Mouse (Mus musculus) kidney, embryonic 15.5 days (tissue): ENCODE measurements around the gene Chrm1. TPM values are rescaled to one million over a fixed set of nuclear protein-coding genes. Genes with fewer than 3 reads are reported as not detected.
"Not testable (repeated sequence)": the region's sequence is repeated elsewhere in the genome, so short reads cannot be mapped to it uniquely, and the experiment has no call there.

ENCODE experiments used
- ATAC-seq: fragments of 200-750 bp; cut with Nextera tagmentation; replicated peaks from 2 replicates; pipeline ENCODE4 v1.8.0; 2017; ENCODE audit warnings: moderate TSS enrichment; ENCODE audit not compliant: low FRiP score
- H3K27ac ChIP-seq: fragments of 300-500 bp; sonication (generic); 2 replicates; pipeline ENCODE4 v1.5.1; 2015; ENCODE audit warnings: mild to moderate bottlenecking, inconsistent platforms
- H3K27me3 ChIP-seq: fragments of 300-500 bp; sonication (generic); 2 replicates; pipeline ENCODE4 v1.6.1; 2015; ENCODE audit warnings: inconsistent platforms
- H3K36me3 ChIP-seq: fragments of 300-500 bp; sonication (generic); 2 replicates; pipeline ENCODE4 v1.6.1; 2015; ENCODE audit warnings: inconsistent platforms
- H3K4me1 ChIP-seq: fragments of 300-500 bp; sonication (generic); 2 replicates; pipeline ENCODE4 v1.6.1; 2015; ENCODE audit warnings: inconsistent platforms
- H3K4me2 ChIP-seq: fragments of 300-500 bp; sonication (generic); 2 replicates; pipeline ENCODE4 v1.6.1; 2015; ENCODE audit warnings: moderate library complexity, mild to moderate bottlenecking, inconsistent platforms
- H3K4me3 ChIP-seq: fragments of 300-500 bp; sonication (generic); replicated peaks from 2 replicates; pipeline ENCODE4 v1.5.1; 2015; ENCODE audit warnings: mild to moderate bottlenecking, inconsistent platforms
- H3K9ac ChIP-seq: fragments of 300-500 bp; sonication (generic); 2 replicates; pipeline ENCODE4 v1.6.1; 2015; ENCODE audit warnings: mild to moderate bottlenecking, inconsistent platforms
- H3K9me3 ChIP-seq: fragments of 300-500 bp; sonication (generic); replicated peaks from 2 replicates; pipeline ENCODE4 v1.6.1; 2016; ENCODE audit warnings: inconsistent platforms
- WGBS: fragments of 180-500 bp; shearing (Covaris S2); methylation state at CpG from one replicate; pipeline ENCODE4 v1.1.7; 2015; ENCODE audit warnings: mixed read lengths; 5-methylcytosine and 5-hydroxymethylcytosine counted together
- polyA plus RNA-seq: library from polyadenylated mRNA; unstranded; fragments of >200 nt; fragmentation: Nextera tagmentation; extraction: Ambion mirVana; gene quantifications from 2 replicates; pipeline ENCODE4 v1.2.1, GENCODE M21; 2015

The Chrm1 gene
- polyA plus RNA-seq, 1 experiment from 2014 or later, result 0.06 TPM

GRCm38 (mm10) chr19:8722021-8722420, 58.4 kb downstream of the Chrm1 start:
- H3K27me3 ChIP-seq, result no peaks in the 10 kb centered on the region
- peak overlapping the region; percentile 59 for H3K4me2 ChIP-seq
- H3K27ac ChIP-seq, result peak overlapping the region; percentile 97
- H3K36me3 ChIP-seq, result peaks cover 30% of the 10 kb centered on the region
- peaks cover 36% of the 10 kb centered on the region for H3K4me1 ChIP-seq
- H3K4me3 ChIP-seq, result peak overlapping the region; percentile 84
- ATAC-seq, result no peak
- no peaks in the 10 kb centered on the region for H3K9me3 ChIP-seq
- peak overlapping the region; percentile 73 for H3K9ac ChIP-seq
- WGBS, result 40% methylated on average over 4 of the region's 4 CpGs

- peak; percentile 15; the same call in 1 of the 2 replicates for ATAC-seq
- peak overlapping the region; percentile 59 for H3K4me2 ChIP-seq
- H3K9ac ChIP-seq, result peak overlapping the region; percentile 73
- H3K36me3 ChIP-seq, result peaks cover 31% of the 10 kb centered on the region
- peaks cover 36% of the 10 kb centered on the region for H3K4me1 ChIP-seq
- peak overlapping the region; percentile 84 for H3K4me3 ChIP-seq
- H3K27ac ChIP-seq, result peak overlapping the region; percentile 97
- H3K9me3 ChIP-seq, result no peaks in the 10 kb centered on the region
- WGBS, result 0% methylated on average over 5 of the region's 5 CpGs
- H3K27me3 ChIP-seq, result no peaks in the 10 kb centered on the region
Measured at GRCm38 (mm10) chr19:8722559-8722906, 58.9 kb downstream of the Chrm1 start.

- WGBS, result under 1% methylated on average over 50 of the region's 50 CpGs
Measured at GRCm38 (mm10) chr19:8722907-8723573, 59.5 kb downstream of the Chrm1 start, which contains the start of gene Slc3a2. Slc3a2 (minus strand) TSS chr19:8723369.

GRCm38 (mm10) chr19:8723574-8724346, 60.2 kb downstream of the Chrm1 start:
- Histone ChIP-seq H3K27me3 (no peaks in the 10 kb centered on the region), H3K9ac (peak overlapping the region; percentile 96)

More at GRCm38 (mm10) chr19:8722907-8723573, 59.5 kb downstream of the Chrm1 start, which contains the start of gene Slc3a2:
- peak within 1 kb of the TSS; percentile 70 for H3K4me2 ChIP-seq
- no peaks in the 10 kb centered on the region for H3K27me3 ChIP-seq
- peaks cover 36% of the 10 kb centered on the region for H3K4me1 ChIP-seq
- H3K4me3 ChIP-seq, result peak within 1 kb of the TSS; percentile 84
- peak within 1 kb of the TSS; percentile 97 for H3K27ac ChIP-seq
- H3K9ac ChIP-seq, result peak within 1 kb of the TSS; percentile 96
- H3K36me3 ChIP-seq, result peaks cover 31% of the 10 kb centered on the region
- peak; percentile 96 for ATAC-seq
- H3K9me3 ChIP-seq, result no peaks in the 10 kb centered on the region

GRCm38 (mm10) chr19:8724392-8724791, 60.8 kb downstream of the Chrm1 start:
- ATAC-seq, result no peak
- Histone ChIP-seq H3K4me3 (peak overlapping the region; percentile 84), H3K27me3 (no peaks in the 10 kb centered on the region), H3K36me3 (peaks cover 31% of the 10 kb centered on the region), H3K27ac (peak overlapping the region; percentile 94), H3K4me1 (peaks cover 36% of the 10 kb centered on the region), H3K4me2 (peak overlapping the region; percentile 70), H3K9me3 (no peaks in the 10 kb centered on the region), H3K9ac (peak overlapping the region; percentile 96)
- 3% methylated on average over 2 of the region's 2 CpGs for WGBS

More at GRCm38 (mm10) chr19:8723574-8724346, 60.2 kb downstream of the Chrm1 start:
- H3K4me1 ChIP-seq, result peaks cover 36% of the 10 kb centered on the region
- peak overlapping the region; percentile 94 for H3K27ac ChIP-seq
- peaks cover 31% of the 10 kb centered on the region for H3K36me3 ChIP-seq
- peak overlapping the region; percentile 70 for H3K4me2 ChIP-seq
- WGBS, result under 1% methylated on average over 20 of the region's 20 CpGs
- peak overlapping the region; percentile 84 for H3K4me3 ChIP-seq
- ATAC-seq, result no peak
- no peaks in the 10 kb centered on the region for H3K9me3 ChIP-seq

GRCm38 (mm10) chr19:8725081-8725613, 61.6 kb downstream of the Chrm1 start:
- WGBS, result 46% methylated on average over 4 of the region's 4 CpGs
- peak overlapping the region; percentile 84 for H3K4me3 ChIP-seq
- no peaks in the 10 kb centered on the region for H3K27me3 ChIP-seq
- peaks cover 31% of the 10 kb centered on the region for H3K36me3 ChIP-seq
- peaks cover 36% of the 10 kb centered on the region for H3K4me1 ChIP-seq
- peak overlapping the region; percentile 96 for H3K9ac ChIP-seq
- peak overlapping the region; percentile 94 for H3K27ac ChIP-seq
- H3K4me2 ChIP-seq, result peak overlapping the region; percentile 70
- H3K9me3 ChIP-seq, result no peaks in the 10 kb centered on the region
- no peak for ATAC-seq

GRCm38 (mm10) chr19:8726609-8727390, 63.2 kb downstream of the Chrm1 start:
- no peak overlapping the region; the same call in 1 of the 2 replicates for H3K27ac ChIP-seq
- no peak overlapping the region for H3K4me3 ChIP-seq
- no peak for ATAC-seq
- peak overlapping the region; percentile 70; the same call in 1 of the 2 replicates for H3K4me2 ChIP-seq
- no peaks in the 10 kb centered on the region for H3K9me3 ChIP-seq
- peaks cover 31% of the 10 kb centered on the region for H3K36me3 ChIP-seq
- H3K27me3 ChIP-seq, result no peaks in the 10 kb centered on the region
- WGBS, result 21% methylated on average over 3 of the region's 3 CpGs
- H3K4me1 ChIP-seq, result peaks cover 30% of the 10 kb centered on the region
- no peak overlapping the region for H3K9ac ChIP-seq

GRCm38 (mm10) chr19:8727495-8728114, 64.0 kb downstream of the Chrm1 start:
- Histone ChIP-seq H3K9ac (no peak overlapping the region), H3K27me3 (no peaks in the 10 kb centered on the region), H3K9me3 (no peaks in the 10 kb centered on the region), H3K4me1 (peaks cover 23% of the 10 kb centered on the region), H3K27ac (0 out of 2 replicates have a peak overlapping the region, but pooled peaks have one; percentile 13), H3K36me3 (peaks cover 31% of the 10 kb centered on the region), H3K4me2 (no peak overlapping the region), H3K4me3 (no peak overlapping the region)
- ATAC-seq, result no peak
- 21% methylated on average over 5 of the region's 5 CpGs for WGBS

GRCm38 (mm10) chr19:8728335-8729099, 64.9 kb downstream of the Chrm1 start:
- not testable (repeated sequence) for H3K4me2 ChIP-seq, H3K4me3 ChIP-seq, H3K9ac ChIP-seq, H3K27me3 ChIP-seq, H3K9me3 ChIP-seq, H3K27ac ChIP-seq, ATAC-seq
- 43% methylated on average over 3 of the region's 3 CpGs for WGBS
- peaks cover 23% of the 10 kb centered on the region for H3K4me1 ChIP-seq
- H3K36me3 ChIP-seq, result peaks cover 31% of the 10 kb centered on the region
